Mouse (Mus musculus) myocyte (in vitro differentiated cells): ENCODE data around the gene Fxyd5. TPM values are rescaled to one million over a fixed set of nuclear protein-coding genes. Genes with fewer than 3 reads are reported as not detected.

Experiments
- H3K27me3 ChIP-seq: one replicate; pipeline ENCODE4 v1.6.1; 2011; ENCODE audit not compliant: control insufficient read depth, insufficient read depth, insufficient read length
- H3K36me3 ChIP-seq: one replicate; pipeline ENCODE4 v1.6.1; 2011; ENCODE audit not compliant: control insufficient read depth, insufficient read depth
- H3K4me2 ChIP-seq: one replicate; pipeline ENCODE4 v1.6.1; 2011; ENCODE audit warnings: low read depth, control low read depth
- H3K4me3 ChIP-seq: one replicate; pipeline ENCODE4 v1.5.1; 2011; ENCODE audit warnings: mild to moderate bottlenecking, control low read depth, moderate library complexity
- H3K79me2 ChIP-seq: one replicate; pipeline ENCODE4 v1.6.1; 2011; ENCODE audit not compliant: control insufficient read depth, insufficient read depth
- H3ac ChIP-seq: one replicate; pipeline ENCODE4 v1.6.1; 2011; ENCODE audit not compliant: control insufficient read depth, insufficient read length
- CEBPB ChIP-seq: IDR thresholded peaks from 2 replicates; pipeline ENCODE4 v1.6.1; 2011; ENCODE audit warnings: mild to moderate bottlenecking, moderate library complexity; ENCODE audit not compliant: poor library complexity, insufficient read depth, severe bottlenecking
- E2F4 ChIP-seq: IDR thresholded peaks from one replicate; pipeline ENCODE4 v1.6.1; 2011; ENCODE audit warnings: mild to moderate bottlenecking, control low read depth, moderate library complexity; ENCODE audit not compliant: insufficient read depth
- MAX ChIP-seq: IDR thresholded peaks from one replicate; pipeline ENCODE4 v1.6.1; 2011; ENCODE audit warnings: low read depth, mild to moderate bottlenecking, control low read depth
- MYOD1 ChIP-seq, 3 experiments: IDR thresholded peaks; one replicate each; pipeline ENCODE4 v1.6.1; 2011; ENCODE audit warnings: control low read depth in 2 of 3, low read depth in 2 of 3, mild to moderate bottlenecking in 2 of 3, moderate library complexity in 1 of 3; ENCODE audit not compliant: insufficient read length in 2 of 3, control insufficient read depth in 1 of 3
- MYOG ChIP-seq, 3 experiments: IDR thresholded peaks; one replicate each; pipeline ENCODE4 v1.6.1; 2011; ENCODE audit warnings: control low read depth in 2 of 3, low read depth in 2 of 3, mild to moderate bottlenecking in 2 of 3; ENCODE audit not compliant: insufficient read length in 2 of 3, control insufficient read depth in 1 of 3, insufficient read depth in 1 of 3
- POLR2A ChIP-seq: IDR thresholded peaks from one replicate; pipeline ENCODE4 v1.6.1; 2011; ENCODE audit warnings: low read depth, mild to moderate bottlenecking, control low read depth, moderate library complexity; ENCODE audit not compliant: insufficient read length
- POLR2AphosphoS2 ChIP-seq: IDR thresholded peaks from one replicate; pipeline ENCODE4 v1.6.1; 2011; ENCODE audit warnings: low read depth, control low read depth; ENCODE audit not compliant: insufficient read length
- REST ChIP-seq: IDR thresholded peaks from one replicate; pipeline ENCODE4 v1.6.1; 2011; ENCODE audit warnings: mild to moderate bottlenecking, control low read depth, moderate library complexity; ENCODE audit not compliant: insufficient read depth, insufficient read length
- SRF ChIP-seq: IDR thresholded peaks from one replicate; pipeline ENCODE4 v1.6.1; 2011; ENCODE audit warnings: low read depth; ENCODE audit not compliant: control insufficient read depth, insufficient read length
- TCF12 ChIP-seq: IDR thresholded peaks from one replicate; pipeline ENCODE4 v1.6.1; 2011; ENCODE audit warnings: mild to moderate bottlenecking, control low read depth; ENCODE audit not compliant: poor library complexity, insufficient read depth, severe bottlenecking
- TCF3 ChIP-seq: IDR thresholded peaks from one replicate; pipeline ENCODE4 v1.6.1; 2011; ENCODE audit warnings: low read depth, control low read depth; ENCODE audit not compliant: insufficient read length
- USF1 ChIP-seq: IDR thresholded peaks from one replicate; pipeline ENCODE4 v1.6.1; 2011; ENCODE audit warnings: low read depth, mild to moderate bottlenecking, control low read depth, moderate library complexity
- polyA plus RNA-seq: library from polyadenylated mRNA; unstranded; fragments of >200 nt; fragmentation: generic; extraction: Trizol; gene quantifications from one replicate; pipeline ENCODE4 v1.2.1, GENCODE M21; 2012; ENCODE audit warnings: missing spikeins

The Fxyd5 gene
- polyA plus RNA-seq, 1 experiment = 31.0 TPM

DNA sequence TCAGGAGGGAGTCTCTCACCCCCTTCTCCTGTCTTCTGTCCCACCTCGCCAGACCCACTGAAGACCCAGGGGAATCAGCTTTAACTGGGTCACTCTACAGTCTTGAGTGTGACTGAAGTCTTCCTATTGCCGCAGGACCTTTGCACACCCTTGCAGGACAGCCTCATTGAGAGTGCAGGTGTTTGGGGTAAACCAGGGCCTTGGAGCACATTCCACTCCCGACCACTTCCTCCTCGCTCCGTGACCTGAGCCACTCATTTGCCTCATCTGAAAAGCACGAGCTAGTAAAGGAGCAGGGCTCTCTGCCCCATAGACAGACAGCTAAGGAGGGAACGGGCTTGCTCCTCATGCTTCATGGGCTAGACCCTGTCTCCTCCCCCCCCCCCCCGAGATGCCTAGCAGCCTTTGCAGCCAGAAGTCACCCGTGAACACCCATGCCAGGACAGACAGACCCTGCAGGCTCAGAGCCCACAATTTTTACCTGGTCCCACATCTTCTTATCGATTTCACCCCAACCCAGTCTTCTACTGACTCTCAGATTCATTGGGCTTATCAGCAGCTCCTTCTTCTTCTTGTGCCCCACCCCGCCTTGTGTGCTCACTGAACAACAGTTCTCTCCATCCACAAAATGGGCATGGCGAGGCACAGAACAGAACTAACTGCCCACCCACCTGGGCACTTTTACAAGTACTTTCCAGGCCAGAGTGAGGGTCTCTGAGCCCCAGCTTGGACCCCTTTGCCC, 1.8 kb downstream of the Fxyd5 start:
- Histone ChIP-seq H3ac (no peak overlapping the region), H3K36me3 (no peaks in the 10 kb centered on the region), H3K27me3 (no peaks in the 10 kb centered on the region), H3K4me3 (no peak overlapping the region), H3K4me2 (no peak overlapping the region), H3K79me2 (no peaks in the 10 kb centered on the region)
- TF ChIP-seq MYOG (IDR thresholded peaks at IDR 0.05; ENCODE audit: control insufficient read depth in 1 of 3, insufficient read depth in 1 of 3, insufficient read length in 2 of 3, low read depth in 2 of 3) (no peak), REST (no peak), E2F4 (no peak), MAX (no peak), CEBPB (no peak), TCF3 (no peak), USF1 (no peak), MYOD1 (IDR thresholded peaks at IDR 0.05; ENCODE audit: control insufficient read depth in 1 of 3, insufficient read length in 2 of 3, low read depth in 2 of 3) (no peak), TCF12 (no peak), POLR2A (no peak), SRF (no peak), POLR2AphosphoS2 (no peak)

DNA sequence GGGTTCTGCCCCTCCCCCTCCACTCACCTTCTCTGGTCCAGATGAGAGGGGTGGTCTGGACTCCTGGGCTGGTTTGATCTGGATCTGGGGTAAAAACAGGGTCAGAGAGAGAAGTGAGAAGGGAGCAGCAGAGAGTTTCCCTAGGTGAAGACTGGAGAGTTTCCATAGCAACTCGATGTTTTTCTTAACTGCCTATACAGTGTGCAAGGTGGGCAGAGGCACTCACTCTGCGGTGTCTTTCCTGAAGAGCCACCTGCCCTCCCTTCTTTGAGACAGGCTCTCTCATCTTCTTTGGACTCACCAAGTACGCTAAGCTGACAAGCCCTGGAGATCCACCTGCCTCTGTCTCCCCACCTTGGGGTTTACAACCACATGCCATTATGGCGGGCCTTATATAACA, 3.3 kb downstream of the Fxyd5 start:
- TF ChIP-seq TCF12 (no peak), CEBPB (no peak), MYOG (IDR thresholded peaks at IDR 0.05; ENCODE audit: control insufficient read depth in 1 of 3, insufficient read depth in 1 of 3, insufficient read length in 2 of 3, low read depth in 2 of 3) (no peak), POLR2AphosphoS2 (no peak), MYOD1 (IDR thresholded peaks at IDR 0.05; ENCODE audit: control insufficient read depth in 1 of 3, insufficient read length in 2 of 3, low read depth in 2 of 3) (no peak), E2F4 (no peak), MAX (no peak), POLR2A (no peak), REST (no peak)
- no peaks in the 10 kb centered on the region for H3K79me2 ChIP-seq
- H3K27me3 ChIP-seq = no peaks in the 10 kb centered on the region
- no peak overlapping the region for H3K4me3 ChIP-seq
- no peak overlapping the region for H3ac ChIP-seq
- no peaks in the 10 kb centered on the region for H3K36me3 ChIP-seq
- no peak overlapping the region for H3K4me2 ChIP-seq

DNA sequence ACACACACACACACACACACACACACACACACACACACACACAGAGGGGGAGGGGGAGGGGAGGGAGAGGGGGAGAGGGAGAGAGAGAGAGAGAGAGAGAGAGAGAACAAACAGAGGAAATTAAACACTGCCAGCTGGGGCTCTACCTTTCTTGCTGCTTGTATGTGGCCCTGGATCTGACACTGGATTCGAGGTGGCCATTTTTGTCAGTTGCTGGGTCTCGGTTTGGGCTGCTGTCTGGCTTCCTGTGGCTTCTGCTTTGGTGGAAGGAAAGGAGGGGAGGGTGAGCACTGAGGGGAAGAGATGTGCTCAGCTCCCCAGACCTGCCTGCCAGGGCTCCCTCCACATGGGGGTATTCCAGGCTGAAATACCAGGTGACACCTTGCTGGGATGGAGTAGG, 4.6 kb downstream of the Fxyd5 start:
- H3K79me2 ChIP-seq = no peaks in the 10 kb centered on the region
- no peaks in the 10 kb centered on the region for H3K27me3 ChIP-seq
- no peak overlapping the region for H3K4me3 ChIP-seq
- TF ChIP-seq TCF12 (no peak), MAX (no peak), MYOD1 (IDR thresholded peaks at IDR 0.05; ENCODE audit: control insufficient read depth in 1 of 3, insufficient read length in 2 of 3, low read depth in 2 of 3) (no peak), REST (no peak), TCF3 (no peak), SRF (no peak), POLR2AphosphoS2 (no peak), MYOG (IDR thresholded peaks at IDR 0.05; ENCODE audit: control insufficient read depth in 1 of 3, insufficient read depth in 1 of 3, insufficient read length in 2 of 3, low read depth in 2 of 3) (no peak), POLR2A (no peak), USF1 (no peak), CEBPB (no peak), E2F4 (no peak)
- no peaks in the 10 kb centered on the region for H3K36me3 ChIP-seq
- no peak overlapping the region for H3K4me2 ChIP-seq
- H3ac ChIP-seq = no peak overlapping the region

DNA sequence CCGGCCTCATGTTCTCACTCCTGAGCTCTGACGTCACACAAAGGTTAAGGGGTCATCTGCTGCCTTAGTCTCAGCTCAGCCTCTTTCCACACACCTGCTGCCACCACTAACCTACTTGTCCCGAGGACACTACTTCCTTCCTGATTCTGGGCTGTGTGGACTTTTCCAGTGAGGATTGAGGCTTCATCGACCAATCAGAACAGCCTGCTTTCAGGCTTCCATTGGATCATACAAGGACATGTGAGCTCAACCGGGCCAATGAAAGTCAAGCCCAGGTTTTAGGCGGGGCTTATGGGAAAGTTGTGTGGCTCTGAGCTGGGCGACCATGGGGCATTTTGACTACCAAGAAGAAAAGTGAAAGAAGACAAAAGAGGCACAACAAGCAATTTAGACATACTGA, 5.4 kb downstream of the Fxyd5 start:
- Histone ChIP-seq H3ac (no peak overlapping the region), H3K4me3 (no peak overlapping the region), H3K4me2 (no peak overlapping the region), H3K79me2 (no peaks in the 10 kb centered on the region), H3K36me3 (no peaks in the 10 kb centered on the region), H3K27me3 (no peaks in the 10 kb centered on the region)
- TF ChIP-seq TCF3 (no peak), TCF12 (no peak), MAX (no peak), POLR2A (no peak), SRF (no peak), MYOD1 (IDR thresholded peaks at IDR 0.05; ENCODE audit: control insufficient read depth in 1 of 3, insufficient read length in 2 of 3, low read depth in 2 of 3) (no peak), CEBPB (no peak), USF1 (no peak), POLR2AphosphoS2 (no peak), REST (no peak), E2F4 (no peak), MYOG (IDR thresholded peaks at IDR 0.05; ENCODE audit: control insufficient read depth in 1 of 3, insufficient read depth in 1 of 3, insufficient read length in 2 of 3, low read depth in 2 of 3) (no peak)
